ENCODE assay signal across 9 mouse cellular contexts in the genomic region with DNA sequence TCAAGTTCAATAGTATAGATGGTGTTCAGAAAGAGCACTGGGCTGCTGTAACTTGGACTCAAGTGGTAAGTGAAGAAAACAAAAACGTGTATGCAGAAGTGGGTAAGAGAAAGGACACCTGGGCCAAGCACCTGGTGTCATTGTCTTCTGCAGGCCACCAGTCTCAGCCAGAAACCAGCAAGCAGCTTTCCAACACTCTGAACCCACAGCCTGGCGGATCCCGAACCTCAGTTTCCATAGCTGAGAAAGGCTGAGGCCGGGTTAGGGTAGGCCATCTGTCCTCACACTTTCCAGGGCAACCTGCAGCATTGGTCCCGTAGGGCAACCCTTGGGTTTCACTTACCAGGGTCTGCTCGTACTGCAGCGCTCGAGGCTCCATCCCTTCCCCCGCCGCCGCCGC. TPM values are rescaled to one million over a fixed set of nuclear protein-coding genes. Genes with fewer than 3 reads are reported as not detected.
DNase-seq lines count a peak whose midpoint lies in the region; ATAC-seq and TF ChIP-seq lines count a peak whose summit lies in the region.
"Had no signal": no experiment of that assay in that cellular context is flagged by ENCODE, and none has a peak within 500 bp of the region (broad histone marks: within the 10 kb centered on the region; RNA-seq: fewer than 3 reads in every experiment).

No protein-coding gene starts in this region.

- no peaks in the 10 kb centered on the region for H3K9me3 ChIP-seq in heart, embryonic 11.5 days (replicated peaks; ENCODE audit: control insufficient read depth, low read length)
- H3K9me3 ChIP-seq in CH12.LX (replicated peaks; ENCODE audit: low read length): no peaks in the 10 kb centered on the region
- H3K9me3 ChIP-seq in liver, embryonic 11.5 days (ENCODE audit: control insufficient read depth, low read length): no peaks in the 10 kb centered on the region

- TF ChIP-seq EP300 in CH12.LX (IDR thresholded peaks at IDR 0.05; ENCODE audit: low read length): no peak

- 2% methylated on average over 12 of the region's 12 CpGs for WGBS in heart, embryonic 11.5 days (ENCODE audit: insufficient replicate concordance)
- WGBS in liver, embryonic 11.5 days: 4% methylated on average over 12 of the region's 12 CpGs

- H3K79me2 ChIP-seq in CH12.LX (replicated peaks; ENCODE audit: control insufficient read depth, extremely low read depth, insufficient read depth, poor library complexity, severe bottlenecking): peaks cover 10% of the 10 kb centered on the region

- no peaks in the 10 kb centered on the region for H3K27me3 ChIP-seq in heart, embryonic 11.5 days (ENCODE audit: control insufficient read depth, insufficient read depth, low read length)
- peaks cover 11% of the 10 kb centered on the region for H3K27me3 ChIP-seq in CH12.LX (replicated peaks)
- no peaks in the 10 kb centered on the region for H3K27me3 ChIP-seq in liver, embryonic 11.5 days (replicated peaks; ENCODE audit: control insufficient read depth, insufficient read depth, low read length)

- peak overlapping the region; percentile 61 for H3K4me3 ChIP-seq in heart, embryonic 11.5 days (ENCODE audit: low read depth, low read length)
- H3K4me3 ChIP-seq in CH12.LX (replicated peaks in 1 of 3; ENCODE audit: low read depth in 2 of 3, low read length in 2 of 3, poor library complexity in 1 of 3): peak overlapping the region; percentile 59 to 88 (median 65)
- peak overlapping the region; percentile 71 for H3K4me3 ChIP-seq in embryonic fibroblast, embryonic 13.5 days (ENCODE audit: insufficient read depth, low read length)
- H3K4me3 ChIP-seq in liver, embryonic 11.5 days (ENCODE audit: low read depth, low read length): peak overlapping the region; percentile 74

- intact Hi-C loops in heart, postnatal 36 days (cut with DNase I): no loop called here
- intact Hi-C loops in left cerebral cortex, postnatal 36 days (cut with DNase I): loop anchor here (5.0 kb wide), 3 partner anchors 47 to 477 kb away; no protein-coding TSS in a partner anchor

- no peak for TF ChIP-seq RAD21 in CH12.LX (IDR thresholded peaks at IDR 0.05; ENCODE audit: low read depth, low read length)

- TF ChIP-seq CTCF in CH12.LX (conservative IDR thresholded peaks at IDR 0.05 in 1 of 2, IDR thresholded peaks at IDR 0.05 in 1 of 2; ENCODE audit: low read depth in 2 of 2, low read length in 2 of 2): no peak
- TF ChIP-seq CTCF in embryonic fibroblast, embryonic 13.5 days (IDR thresholded peaks at IDR 0.05; ENCODE audit: borderline replicate concordance, insufficient read depth, low read length): no peak

- peaks cover 27% of the 10 kb centered on the region for H3K4me1 ChIP-seq in heart, embryonic 11.5 days (ENCODE audit: control insufficient read depth, insufficient read depth, low read length)
- peaks cover 7 to 27% of the 10 kb centered on the region in 2 experiments; a peak in 3 of 4 replicates for H3K4me1 ChIP-seq in CH12.LX (ENCODE audit: control insufficient read depth in 1 of 2, insufficient read depth in 2 of 2)
- H3K4me1 ChIP-seq in embryonic fibroblast, embryonic 13.5 days (ENCODE audit: control insufficient read depth, insufficient read depth, low read length): peaks cover 3% of the 10 kb centered on the region; the same call in 1 of the 2 replicates
- peaks cover 39% of the 10 kb centered on the region for H3K4me1 ChIP-seq in liver, embryonic 11.5 days (replicated peaks; ENCODE audit: control insufficient read depth, insufficient read depth, low read length)

- H3K4me2 ChIP-seq in heart, embryonic 11.5 days: peak overlapping the region; percentile 90
- H3K4me2 ChIP-seq in CH12.LX (ENCODE audit: insufficient read depth, low read depth, poor library complexity, severe bottlenecking): peak overlapping the region; percentile 98
- peak overlapping the region; percentile 94 for H3K4me2 ChIP-seq in liver, embryonic 11.5 days

- H3K9ac ChIP-seq in heart, embryonic 11.5 days (ENCODE audit: low read depth, low read length): peak overlapping the region; percentile 75
- H3K9ac ChIP-seq in CH12.LX (ENCODE audit: insufficient read depth, low read depth): peak overlapping the region; percentile 76
- peak overlapping the region; percentile 82 for H3K9ac ChIP-seq in liver, embryonic 11.5 days (ENCODE audit: low read depth, low read length)

- peaks cover 4% of the 10 kb centered on the region; the same call in 1 of the 2 replicates for H3K36me3 ChIP-seq in heart, embryonic 11.5 days (ENCODE audit: control insufficient read depth, insufficient read depth, low read length)
- H3K36me3 ChIP-seq in CH12.LX (replicated peaks in 1 of 2; ENCODE audit: control insufficient read depth in 1 of 2, insufficient read depth in 1 of 2, low read length in 1 of 2): peaks cover 7 to 19% of the 10 kb centered on the region in 2 experiments
- peaks cover 3% of the 10 kb centered on the region; the same call in 1 of the 2 replicates for H3K36me3 ChIP-seq in liver, embryonic 11.5 days (ENCODE audit: control insufficient read depth, insufficient read depth, low read length)

- dilution Hi-C loops in CH12.LX (cut with MboI; ENCODE audit: extremely low pct_ligation_motif_present, extremely low pct_unique_long_range_greater_than_20kb, low sequenced_read_pairs): no loop called here

- H3K27ac ChIP-seq in heart, embryonic 11.5 days (ENCODE audit: low read depth, low read length): peak overlapping the region; percentile 88
- H3K27ac ChIP-seq in CH12.LX (ENCODE audit: insufficient read depth, low read depth): no peak overlapping the region; the same call in 1 of the 2 replicates
- H3K27ac ChIP-seq in embryonic fibroblast, embryonic 13.5 days (ENCODE audit: insufficient read depth, low read length): peak overlapping the region; percentile 80
- H3K27ac ChIP-seq in liver, embryonic 11.5 days (ENCODE audit: low read depth, low read length): peak overlapping the region; percentile 83; the same call in 1 of the 2 replicates

- DNase-seq in heart, postnatal 36 days: no peak
- DNase-seq in CH12.LX (ENCODE audit: extremely low read depth): no peak
- no peak for DNase-seq in liver, embryonic 11.5 days (ENCODE audit: low spot score)
- no peak for DNase-seq in left cerebral cortex, postnatal 36 days (ENCODE audit: low spot score in 2 of 2)
- DNase-seq in adrenal gland, adult (ENCODE audit: inconsistent age in 2 of 2, low spot score in 1 of 2): no peak
- no peak for DNase-seq in kidney, postnatal 14 days

- in situ Hi-C loops in CH12.LX (cut with MboI; ENCODE audit: low pct_ligation_motif_present, low pct_unique_long_range_greater_than_20kb, low sequenced_read_pairs): loop anchor here (5.0 to 10.0 kb wide), 2 partner anchors 47 to 179 kb away; no protein-coding TSS in a partner anchor

- no peak for ATAC-seq in heart, embryonic 11.5 days (replicated peaks; ENCODE audit: insufficient number of reproducible peaks, low FRiP score, low TSS enrichment)
- no peak for ATAC-seq in liver, embryonic 11.5 days (replicated peaks; ENCODE audit: low FRiP score)

- no peak for TF ChIP-seq POLR2A in CH12.LX (IDR thresholded peaks at IDR 0.05; ENCODE audit: low read depth, low read length)
- TF ChIP-seq POLR2A in embryonic fibroblast, embryonic 13.5 days (IDR thresholded peaks at IDR 0.05; ENCODE audit: low read depth, low read length): no peak

RNA-seq across cellular contexts. Expression of a gene that starts 1.9 kb away (rescaled TPM):
- polyA plus RNA-seq in heart, embryonic 11.5 days (2014; fragmentation: Nextera tagmentation; extraction: Ambion mirVana): 65.0 and 65.9 TPM in 2 replicates
- 10 to 100 TPM; 10.5 to 12.4 TPM for total RNA-seq in heart, postnatal 36 days (2021)
- total RNA-seq in CH12.LX (2012; rRNA removed) (157 and 189 TPM in 2 replicates), CH12.LX (2014; rRNA removed) (183 and 189 TPM in 2 replicates)
- 117 and 146 TPM in 2 replicates for polyA plus RNA-seq in CH12.LX (2012; ENCODE audit: insufficient read length, low read depth)
- 36.5 and 38.8 TPM in 2 replicates for polyA plus RNA-seq in embryonic fibroblast, embryonic 13.5 days (2011; ENCODE audit: insufficient read length, low read depth, missing spikeins)
- 124 and 127 TPM in 2 replicates for polyA plus RNA-seq in liver, embryonic 11.5 days (2014; fragmentation: Nextera tagmentation; extraction: Ambion mirVana)
- total RNA-seq in left cerebral cortex, postnatal 36 days (2021): 10 to 100 TPM; 21.7 to 25.5 TPM

RNA-seq across cellular contexts. Expression of a gene that starts 2.0 kb away (rescaled TPM):
- polyA plus RNA-seq in heart, embryonic 11.5 days (2014; fragmentation: Nextera tagmentation; extraction: Ambion mirVana): 5.7 and 6.7 TPM in 2 replicates
- total RNA-seq in heart, postnatal 36 days (2021): 1 to 10 TPM; 2.3 to 2.6 TPM
- total RNA-seq in CH12.LX (2012; rRNA removed): 4.2 and 4.5 TPM in 2 replicates
- 1.2 and 1.4 TPM in 2 replicates for total RNA-seq in CH12.LX (2014; rRNA removed)
- 3.5 and 4.1 TPM in 2 replicates for polyA plus RNA-seq in CH12.LX (2012; ENCODE audit: insufficient read length, low read depth)
- polyA plus RNA-seq in embryonic fibroblast, embryonic 13.5 days (2011; ENCODE audit: insufficient read length, low read depth, missing spikeins): 7.0 and 7.9 TPM in 2 replicates
- 14.4 and 15.3 TPM in 2 replicates for polyA plus RNA-seq in liver, embryonic 11.5 days (2014; fragmentation: Nextera tagmentation; extraction: Ambion mirVana)
- 10 to 100 TPM; 59.1 to 72.2 TPM for total RNA-seq in left cerebral cortex, postnatal 36 days (2021)

RNA-seq across cellular contexts. Expression of a gene that starts 17.4 kb away (rescaled TPM):
- polyA plus RNA-seq in heart, embryonic 11.5 days (2014; fragmentation: Nextera tagmentation; extraction: Ambion mirVana): 0.21 and 0.42 TPM in 2 replicates
- total RNA-seq in heart, postnatal 36 days (2021): 1 to 10 TPM; 2.1 to 2.5 TPM
- total RNA-seq in CH12.LX (2012; rRNA removed): not detected in 2 replicates
- total RNA-seq in CH12.LX (2014; rRNA removed): not detected in 2 replicates
- polyA plus RNA-seq in CH12.LX (2012; ENCODE audit: insufficient read length, low read depth): not detected in 2 replicates
- polyA plus RNA-seq in embryonic fibroblast, embryonic 13.5 days (2011; ENCODE audit: insufficient read length, low read depth, missing spikeins): 3.8 and 7.3 TPM in 2 replicates
- polyA plus RNA-seq in liver, embryonic 11.5 days (2014; fragmentation: Nextera tagmentation; extraction: Ambion mirVana): 0.77 and 0.93 TPM in 2 replicates
- total RNA-seq in left cerebral cortex, postnatal 36 days (2021): 10 to 100 TPM; 33.6 to 46.4 TPM
- total RNA-seq: granulocyte monocyte progenitor cell, adult 5-6 weeks had no signal

RNA-seq across cellular contexts. Expression of a gene that starts 18.7 kb away (rescaled TPM):
- polyA plus RNA-seq in heart, embryonic 11.5 days (2014; fragmentation: Nextera tagmentation; extraction: Ambion mirVana): 0.49 TPM in 1 of 2 replicates, not detected in the other
- total RNA-seq in heart, postnatal 36 days (2021): under 1 TPM in 1 of 2 experiments, not detected in 1; 0.25 TPM
- 0.08 TPM in 2 replicates for total RNA-seq in CH12.LX (2012; rRNA removed)
- 0.19 TPM in 2 replicates for total RNA-seq in CH12.LX (2014; rRNA removed)
- 0.71 and 1.0 TPM in 2 replicates for polyA plus RNA-seq in CH12.LX (2012; ENCODE audit: insufficient read length, low read depth)
- 0.57 and 0.98 TPM in 2 replicates for polyA plus RNA-seq in embryonic fibroblast, embryonic 13.5 days (2011; ENCODE audit: insufficient read length, low read depth, missing spikeins)
- polyA plus RNA-seq in liver, embryonic 11.5 days (2014; fragmentation: Nextera tagmentation; extraction: Ambion mirVana): 4.1 and 4.3 TPM in 2 replicates
- total RNA-seq in left cerebral cortex, postnatal 36 days (2021): 1 to 10 TPM; 2.9 to 7.8 TPM
- total RNA-seq: granulocyte monocyte progenitor cell, adult 5-6 weeks had no signal

RNA-seq across cellular contexts. Expression of a gene that starts 22.5 kb away (rescaled TPM):
- 2.6 and 4.9 TPM in 2 replicates for polyA plus RNA-seq in heart, embryonic 11.5 days (2014; fragmentation: Nextera tagmentation; extraction: Ambion mirVana)
- total RNA-seq in heart, postnatal 36 days (2021): 10 to 100 TPM; 27.9 to 30.2 TPM
- 1.0 and 1.3 TPM in 2 replicates for total RNA-seq in CH12.LX (2012; rRNA removed)
- total RNA-seq in CH12.LX (2014; rRNA removed): 0.50 and 0.77 TPM in 2 replicates
- polyA plus RNA-seq in CH12.LX (2012; ENCODE audit: insufficient read length, low read depth): 0.67 and 1.4 TPM in 2 replicates
- polyA plus RNA-seq in embryonic fibroblast, embryonic 13.5 days (2011; ENCODE audit: insufficient read length, low read depth, missing spikeins): 7.7 and 9.9 TPM in 2 replicates
- polyA plus RNA-seq in liver, embryonic 11.5 days (2014; fragmentation: Nextera tagmentation; extraction: Ambion mirVana): 2.1 TPM in 2 replicates
- total RNA-seq in left cerebral cortex, postnatal 36 days (2021): 100 to 1,000 TPM; 303 to 372 TPM
- total RNA-seq: granulocyte monocyte progenitor cell, adult 5-6 weeks had no signal
